Mouse (Mus musculus) E14TG2a.4 (cell line): ENCODE measurements around the gene Reck.

Experiments used
- CTCF ChIP-seq: conservative IDR thresholded peaks from 2 replicates; pipeline ENCODE4 v1.5.1; 2014; ENCODE audit warnings: low read length
- NANOG ChIP-seq: IDR thresholded peaks from 2 replicates; pipeline ENCODE4 v1.6.1; 2014; ENCODE audit warnings: borderline replicate concordance, low read length, mixed read lengths
- POU5F1 ChIP-seq: IDR thresholded peaks from 2 replicates; pipeline ENCODE4 v1.6.1; 2014; ENCODE audit warnings: low read length, borderline replicate concordance

DNA sequence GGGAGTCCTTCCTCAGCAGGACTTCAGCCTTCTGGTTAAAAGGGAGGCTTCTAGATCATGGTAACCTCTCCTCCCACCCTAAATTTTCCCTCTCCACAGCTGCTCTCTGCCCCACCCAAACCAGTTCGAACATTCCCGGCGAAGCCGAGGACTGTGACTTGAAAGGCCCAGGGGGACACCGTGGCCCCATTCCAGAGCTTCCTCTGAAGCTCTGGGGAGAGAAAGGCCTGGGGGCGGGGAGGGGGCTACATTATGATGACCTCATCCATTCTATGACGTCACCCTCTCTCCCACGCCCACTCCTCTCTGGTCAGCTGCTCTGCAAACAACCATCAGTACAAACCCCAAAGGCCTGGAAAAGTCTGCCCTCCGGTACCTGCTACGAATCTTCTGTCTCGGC lies 107.9 kb downstream of the Reck start, which contains the start of gene Ccin:
- no peak for TF ChIP-seq CTCF
- TF ChIP-seq POU5F1: no peak
- no peak for TF ChIP-seq NANOG
